Mouse (Mus musculus) gastrocnemius, adult 18-20 months (tissue): Measurements from ENCODE around the gene Wscd2. TPM values are rescaled to one million over a fixed set of nuclear protein-coding genes. Genes with fewer than 3 reads are reported as not detected.
"Not testable (repeated sequence)": the region's sequence is repeated elsewhere in the genome, so short reads cannot be mapped to it uniquely, and the experiment has no call there.

ENCODE experiments used
- DNase-seq: peaks from one replicate; pipeline ENCODE4 v3.0.0; 2021; ENCODE audit warnings: low spot score
- total RNA-seq, 2 experiments: library from RNA; stranded (reverse); gene quantifications; 2 replicates each; pipeline ENCODE4 v1.2.3; 2021

The Wscd2 gene
- total RNA-seq, 2 experiments from 2014 or later = 0.16 to 0.26 TPM

DNA sequence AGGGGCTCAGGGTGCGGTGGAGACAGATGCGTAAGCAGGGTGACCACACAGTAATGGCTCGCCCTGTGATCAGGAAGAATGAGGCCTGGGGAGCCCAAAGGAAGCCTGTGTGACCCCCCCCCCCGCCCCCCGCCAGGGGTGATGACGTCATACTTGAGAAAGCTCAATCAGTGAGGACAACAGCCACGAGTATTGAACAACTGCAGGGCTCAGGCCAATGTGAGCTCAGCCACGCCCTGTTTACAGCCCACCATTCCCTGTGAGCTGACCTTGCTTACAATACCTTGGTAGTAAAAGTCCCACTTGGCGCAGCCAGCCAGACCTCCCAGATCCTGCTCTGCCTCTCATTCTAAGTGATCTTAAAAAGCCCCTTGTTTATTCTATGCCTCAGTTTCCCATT, 90.7 kb downstream of the Wscd2 start:
- no peak for DNase-seq

DNA sequence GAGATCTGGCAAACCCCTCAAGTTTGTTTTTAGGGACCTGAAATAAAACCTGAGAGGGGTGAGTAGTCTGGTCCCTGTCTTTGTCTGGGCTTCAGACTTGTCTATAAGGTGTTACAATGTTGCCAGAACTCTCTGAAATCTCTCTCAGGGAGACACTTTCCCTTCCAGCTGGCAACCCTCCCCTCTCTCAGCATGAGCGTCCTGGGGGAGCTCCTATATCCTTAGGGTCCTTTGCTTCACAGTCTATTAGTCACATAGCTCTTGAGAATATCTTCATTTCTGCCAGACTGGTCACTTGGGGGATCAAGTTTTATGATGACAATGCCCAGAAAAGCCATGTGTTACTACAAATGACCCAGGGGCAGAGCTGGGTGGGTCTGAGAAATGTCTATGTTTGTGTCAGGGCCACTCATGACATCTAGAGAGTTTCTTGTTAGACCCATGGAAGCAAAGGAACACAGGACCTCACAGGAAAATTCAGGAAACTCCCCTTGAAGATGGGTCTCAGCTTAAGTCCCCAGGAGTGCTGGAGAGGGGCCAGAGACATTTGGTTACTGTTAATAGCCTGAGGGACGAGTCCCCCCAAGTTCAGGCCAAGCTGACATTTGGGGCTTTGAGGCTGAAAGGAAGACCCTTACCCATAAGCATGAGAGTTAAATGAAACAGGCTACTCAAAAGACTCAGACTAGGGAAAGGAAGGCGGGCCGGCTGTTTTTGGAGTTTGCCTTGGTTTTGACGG, 93.5 kb downstream of the Wscd2 start:
- no peak for DNase-seq

DNA sequence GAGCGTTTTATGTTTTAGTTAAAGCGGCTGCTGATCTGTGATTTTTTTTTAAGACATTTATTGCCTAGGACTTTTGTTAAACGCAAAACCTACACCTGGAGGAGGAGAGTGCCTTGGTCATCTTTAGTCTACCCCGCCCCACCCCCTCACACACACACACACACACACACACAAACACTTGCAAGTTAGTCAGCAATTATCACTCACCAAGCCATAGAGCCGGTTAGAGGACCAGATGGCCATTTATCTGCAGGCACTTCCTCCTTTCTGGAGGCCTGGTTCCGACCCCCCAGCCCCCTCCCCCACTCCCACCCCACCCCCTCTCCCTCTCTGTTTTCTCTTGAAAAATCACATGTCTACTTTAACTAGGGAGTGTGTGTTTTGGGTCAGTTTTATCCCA, 94.3 kb downstream of the Wscd2 start:
- DNase-seq = no peak

DNA sequence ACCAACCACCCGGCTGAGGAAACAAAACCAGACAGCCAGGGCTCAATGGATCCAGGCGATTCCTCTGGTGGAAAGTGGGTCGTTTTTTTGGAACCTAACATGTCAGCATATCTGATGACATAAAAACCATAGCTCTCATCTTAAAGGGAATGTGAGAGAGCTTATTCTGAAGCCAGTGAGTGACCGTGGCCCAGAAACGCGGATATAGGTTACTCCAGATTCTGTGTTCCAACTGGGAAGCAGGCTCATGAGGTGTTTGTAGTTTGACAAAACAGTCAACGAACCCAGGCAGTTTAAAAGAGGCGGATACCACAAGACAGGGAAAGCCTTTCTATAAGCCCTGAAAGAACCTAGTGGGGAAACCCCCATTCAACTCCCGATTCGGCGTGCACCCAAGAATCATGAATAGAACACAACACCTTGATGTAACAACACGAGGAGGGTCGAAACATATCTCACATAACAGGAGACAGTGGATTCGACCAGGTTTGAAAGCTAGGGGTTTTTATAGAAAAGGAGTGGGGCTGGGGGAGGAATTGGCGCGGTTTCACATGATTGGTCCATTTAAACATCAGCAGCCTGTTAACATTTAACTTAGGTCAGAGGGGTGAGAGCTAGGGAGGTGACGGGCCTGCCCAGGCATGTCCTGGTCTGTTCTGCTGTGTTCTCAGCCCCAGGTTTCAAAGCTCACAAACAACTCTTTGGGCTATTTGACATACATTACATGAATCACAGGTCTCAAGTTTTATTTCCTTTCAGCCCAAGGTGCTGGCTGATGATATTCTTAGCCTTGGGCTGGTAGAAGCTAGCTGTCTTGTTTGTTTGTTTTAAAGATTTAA, 95.7 kb downstream of the Wscd2 start:
- DNase-seq = not testable (repeated sequence)

DNA sequence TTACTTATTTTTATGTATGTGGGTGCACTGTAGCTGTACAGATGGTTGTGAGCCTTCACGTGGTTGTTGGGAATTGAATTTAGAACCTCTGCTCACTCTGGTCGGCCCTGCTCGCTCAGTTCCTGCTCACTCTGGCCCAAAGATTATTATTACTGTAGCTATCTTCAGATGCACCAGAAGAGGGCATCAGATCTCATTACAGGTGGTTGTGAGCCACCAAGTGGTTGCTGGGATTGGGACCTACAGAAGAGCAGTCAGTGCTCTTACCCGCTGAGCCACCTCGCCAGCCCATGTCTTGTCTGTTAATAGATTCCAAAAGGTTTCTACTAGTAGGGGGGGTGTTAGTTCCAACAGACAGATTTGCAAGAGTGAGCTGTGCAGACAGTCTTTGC, 96.3 kb downstream of the Wscd2 start:
- not testable (repeated sequence) for DNase-seq

DNA sequence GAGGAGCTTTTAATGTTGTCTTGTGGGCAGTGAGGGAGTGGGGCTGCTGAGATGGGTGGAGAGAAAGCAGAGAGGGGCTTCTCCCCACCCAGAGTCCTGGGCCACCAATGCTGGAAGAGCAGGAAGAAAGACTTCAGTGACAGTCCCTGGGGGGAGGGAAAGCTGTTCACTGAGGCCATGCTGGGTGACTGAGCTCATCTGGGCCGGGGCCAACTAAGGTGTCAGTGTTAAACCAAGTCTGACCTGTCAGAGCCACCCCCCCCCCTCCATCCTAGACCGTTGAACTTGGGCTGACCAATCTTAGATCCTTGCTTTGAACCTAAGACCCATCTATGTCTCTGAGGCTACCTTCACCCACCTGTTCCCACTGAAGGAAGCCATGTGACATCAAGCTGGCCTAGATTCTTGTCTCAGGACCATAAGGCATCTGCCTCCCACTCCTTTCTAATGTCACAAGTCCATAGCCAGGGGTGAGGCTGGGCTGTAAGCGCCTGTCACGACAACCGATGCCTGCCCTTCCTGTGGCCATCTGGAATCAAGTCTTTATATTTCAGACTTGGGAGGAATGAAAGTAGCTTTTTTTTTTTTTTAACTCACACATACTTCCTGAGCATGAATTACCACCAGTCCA, 100.0 kb downstream of the Wscd2 start:
- no peak for DNase-seq

DNA sequence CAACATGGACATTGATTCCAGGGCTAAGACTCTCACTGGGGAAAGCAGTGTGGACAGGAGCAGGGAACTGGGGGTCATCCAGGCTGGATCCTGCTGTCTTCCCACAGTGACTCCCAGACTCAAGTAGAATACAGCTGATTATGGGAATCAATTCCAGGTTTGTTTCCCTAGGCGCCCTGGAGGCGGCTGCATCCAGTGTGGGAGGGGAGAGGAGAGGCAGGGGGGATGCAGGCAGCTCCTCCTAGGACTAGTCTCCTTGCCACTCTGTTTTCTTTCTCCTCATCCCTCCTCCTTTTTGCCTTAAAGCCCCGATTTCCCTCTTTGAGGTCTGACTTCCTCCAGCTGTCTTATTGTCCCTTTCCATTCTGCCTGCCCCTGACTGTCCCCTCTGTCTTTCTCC, 101.0 kb downstream of the Wscd2 start:
- no peak for DNase-seq

DNA sequence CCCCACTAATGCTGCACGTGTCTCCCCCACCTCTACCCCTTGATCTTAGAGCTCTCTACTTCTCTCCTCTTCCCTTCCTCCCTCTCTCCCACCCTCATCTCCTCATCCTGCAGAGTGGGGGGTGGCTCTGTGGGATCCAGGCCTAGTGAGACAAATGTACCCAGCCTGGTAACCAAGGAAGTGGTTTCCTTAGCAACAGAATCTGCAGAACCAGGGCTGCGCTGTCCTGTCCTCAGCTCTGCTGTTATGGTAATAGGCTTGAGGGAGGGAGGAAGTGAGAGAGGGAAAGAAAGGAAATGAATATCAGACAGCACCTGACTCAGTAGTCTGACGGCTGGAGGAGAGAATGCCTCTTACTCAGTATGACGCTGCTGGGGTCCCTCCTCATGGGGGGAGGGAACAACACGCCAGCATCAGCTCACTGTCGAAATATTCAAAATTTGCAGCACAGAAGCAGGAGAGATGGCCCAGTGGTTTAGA, 101.7 kb downstream of the Wscd2 start:
- DNase-seq = no peak

DNA sequence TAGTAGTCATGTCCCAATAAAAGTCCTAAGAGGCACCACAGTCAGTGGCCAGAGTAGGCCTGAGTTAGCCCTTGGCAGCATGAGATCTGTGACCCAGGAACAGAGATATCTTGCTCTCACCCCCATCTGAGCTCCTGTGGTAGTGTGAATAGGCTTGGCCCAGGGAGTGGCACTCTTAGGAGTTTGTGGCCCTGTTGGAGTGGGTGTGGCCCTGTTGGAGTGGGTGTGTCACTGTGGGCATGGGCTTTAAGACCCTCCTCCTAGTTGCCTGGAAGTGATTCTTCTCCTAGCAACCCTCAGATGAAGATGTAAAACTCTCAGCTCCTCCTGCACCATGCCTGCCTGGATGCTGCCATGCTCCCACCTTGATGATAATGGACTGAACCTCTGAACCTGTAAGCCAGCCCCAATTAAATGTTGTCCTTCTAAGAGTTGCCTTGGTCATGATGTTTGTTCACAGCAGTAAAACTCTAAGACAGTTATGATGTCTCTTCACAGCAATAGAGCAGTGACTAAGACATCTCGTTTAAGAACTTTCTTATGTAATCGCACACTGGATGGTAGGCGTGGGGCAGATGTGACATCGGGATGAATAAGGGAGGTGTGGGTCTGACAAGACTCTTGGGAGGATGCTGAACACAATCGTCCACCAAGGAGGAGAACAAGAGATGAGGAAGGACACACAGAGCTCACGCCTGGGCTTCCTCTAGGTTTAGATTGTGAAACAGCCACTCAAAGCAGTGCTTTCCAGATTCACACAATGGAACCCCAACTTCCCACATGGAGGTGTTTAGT, 104.0 kb downstream of the Wscd2 start:
- no peak for DNase-seq

DNA sequence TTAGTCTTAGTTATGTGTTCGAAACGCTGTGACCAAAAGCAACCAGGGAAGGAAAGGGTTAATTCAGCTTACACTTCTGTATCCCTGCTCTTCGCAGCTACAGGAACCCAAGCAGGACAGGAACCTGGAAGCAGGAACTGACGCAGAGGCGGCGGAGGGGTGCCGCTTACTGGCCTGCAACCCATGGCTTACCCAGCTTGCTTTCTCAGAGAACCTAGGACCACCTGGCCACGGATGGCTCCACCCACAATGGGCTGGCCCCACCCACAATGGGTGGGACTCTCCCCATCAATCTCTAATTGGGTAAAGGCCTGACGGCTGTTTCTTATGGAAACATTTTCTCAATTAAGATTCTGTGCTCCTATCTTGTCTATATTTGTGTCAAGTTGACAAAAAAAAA, 106.1 kb downstream of the Wscd2 start:
- no peak for DNase-seq

DNA sequence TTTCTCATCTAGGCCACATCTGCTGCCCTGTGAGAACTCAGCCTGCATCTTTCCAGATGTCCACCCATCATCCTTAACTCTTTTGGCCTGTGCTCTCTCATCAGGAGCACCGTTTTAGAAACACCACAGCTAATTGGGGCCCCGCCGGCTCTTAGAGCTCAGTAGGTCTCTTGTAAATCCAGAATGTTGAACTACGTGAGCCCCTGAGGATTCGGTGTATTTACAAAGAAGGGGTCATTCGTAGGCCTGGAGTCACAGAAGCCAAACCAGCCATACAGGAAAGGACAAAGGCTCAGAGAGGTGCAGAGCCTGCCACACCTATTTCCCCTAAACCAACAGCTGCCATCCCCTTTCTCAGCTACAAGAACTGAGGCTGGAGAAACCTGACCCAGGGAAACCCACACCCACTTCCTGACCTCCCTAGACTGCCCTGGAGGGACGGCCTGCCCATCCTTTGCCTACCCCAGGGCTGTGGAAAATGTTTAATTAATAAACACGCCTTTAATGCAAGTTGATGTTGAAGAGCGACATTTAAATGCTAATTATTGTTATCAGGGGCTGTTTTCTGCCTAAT, 106.7 kb downstream of the Wscd2 start:
- no peak for DNase-seq

DNA sequence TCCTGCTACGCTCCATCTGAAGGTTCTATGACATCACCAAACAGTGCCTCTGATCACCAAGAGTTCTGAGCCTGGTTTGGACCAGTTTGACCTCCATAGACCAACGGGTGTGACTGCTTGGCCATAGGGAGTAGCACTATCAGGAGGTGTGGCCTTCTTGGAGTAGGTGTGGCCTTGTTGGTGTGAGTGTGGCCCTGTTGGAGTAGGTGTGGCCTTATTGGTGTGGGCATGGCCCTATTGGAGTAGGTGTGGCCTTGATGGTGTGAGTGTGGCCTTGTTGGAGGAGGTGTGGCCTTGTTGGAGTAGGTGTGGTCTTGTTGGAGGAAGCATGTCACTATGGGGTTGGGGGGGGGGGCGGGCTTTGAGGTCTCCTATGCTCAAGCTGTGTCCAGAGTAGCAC, 110.0 kb downstream of the Wscd2 start:
- DNase-seq = no peak

DNA sequence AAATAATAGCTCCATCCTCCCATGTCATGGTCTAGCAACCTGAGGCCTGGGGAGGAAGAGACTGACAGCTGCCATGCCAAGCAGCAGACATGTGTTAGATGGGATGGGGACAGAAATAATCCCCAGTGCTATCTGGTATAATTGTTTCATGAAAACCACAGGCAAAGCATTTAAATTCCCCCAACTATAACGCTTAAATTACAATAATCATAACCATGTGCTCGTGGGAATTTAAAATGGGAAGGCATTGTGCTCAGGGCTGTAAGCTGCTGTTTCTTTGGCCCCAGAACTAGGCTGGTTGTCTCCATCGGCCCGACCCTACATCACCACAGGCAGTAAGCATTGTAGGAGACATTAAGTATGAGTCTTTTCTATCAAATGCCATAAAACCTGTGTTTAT, 110.7 kb downstream of the Wscd2 start:
- DNase-seq = no peak

DNA sequence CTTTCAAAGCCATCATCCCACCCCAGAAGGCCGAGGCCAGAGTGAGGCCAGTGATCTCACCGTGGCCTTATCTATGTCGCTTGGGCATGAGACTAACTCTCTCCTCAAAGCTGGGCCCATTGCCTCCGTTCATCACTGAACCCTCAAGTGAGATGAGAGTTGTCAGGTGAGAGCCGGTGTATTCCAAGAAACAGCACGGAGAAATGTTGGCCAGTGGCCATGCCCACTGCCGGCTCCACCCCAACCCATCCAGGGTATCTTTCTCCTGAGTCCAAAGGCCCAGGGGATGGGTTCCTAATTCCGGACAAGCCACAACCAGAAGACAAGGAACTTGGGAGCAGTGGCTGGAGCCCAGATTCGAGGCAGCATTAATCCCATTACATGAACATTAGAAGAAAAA, 113.3 kb downstream of the Wscd2 start:
- no peak for DNase-seq

DNA sequence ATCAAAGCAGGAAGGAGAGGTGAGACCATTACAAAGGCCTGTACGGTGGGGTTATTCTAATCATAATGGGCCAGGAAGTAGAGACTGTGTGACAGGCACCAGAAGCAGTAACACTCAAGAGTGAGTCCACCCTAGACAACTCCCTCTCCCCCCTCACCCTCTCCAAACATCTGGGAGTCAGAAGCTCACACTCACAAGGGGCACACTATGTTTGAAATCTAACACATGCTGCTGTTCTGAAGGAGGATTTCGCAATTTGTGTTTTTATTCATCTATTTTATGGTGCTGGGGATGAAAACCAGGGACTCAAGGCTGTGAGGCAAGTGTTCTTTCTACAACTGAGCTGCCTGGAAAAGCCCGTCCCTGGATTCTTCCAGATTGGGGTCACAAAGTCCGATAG, 114.6 kb downstream of the Wscd2 start:
- DNase-seq = no peak

DNA sequence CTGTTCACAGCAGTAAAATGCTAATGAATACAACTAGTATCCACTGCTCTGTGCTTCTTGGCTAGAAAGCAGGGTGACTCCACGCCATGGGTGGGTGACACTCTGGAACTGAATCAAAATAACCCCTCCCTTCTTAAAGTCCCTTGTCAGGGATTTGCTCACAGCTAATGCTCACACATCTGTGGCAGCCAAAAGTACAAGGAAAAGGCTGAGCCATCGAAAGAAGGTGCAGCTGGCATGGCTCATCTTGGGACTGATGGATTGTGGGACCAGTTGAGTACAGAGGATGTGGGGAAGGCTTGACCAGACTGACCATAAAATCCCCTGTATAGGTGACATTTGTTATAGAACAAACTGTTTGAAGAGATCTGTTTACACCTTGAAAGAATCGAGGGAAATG, 116.0 kb downstream of the Wscd2 start:
- DNase-seq = no peak

DNA sequence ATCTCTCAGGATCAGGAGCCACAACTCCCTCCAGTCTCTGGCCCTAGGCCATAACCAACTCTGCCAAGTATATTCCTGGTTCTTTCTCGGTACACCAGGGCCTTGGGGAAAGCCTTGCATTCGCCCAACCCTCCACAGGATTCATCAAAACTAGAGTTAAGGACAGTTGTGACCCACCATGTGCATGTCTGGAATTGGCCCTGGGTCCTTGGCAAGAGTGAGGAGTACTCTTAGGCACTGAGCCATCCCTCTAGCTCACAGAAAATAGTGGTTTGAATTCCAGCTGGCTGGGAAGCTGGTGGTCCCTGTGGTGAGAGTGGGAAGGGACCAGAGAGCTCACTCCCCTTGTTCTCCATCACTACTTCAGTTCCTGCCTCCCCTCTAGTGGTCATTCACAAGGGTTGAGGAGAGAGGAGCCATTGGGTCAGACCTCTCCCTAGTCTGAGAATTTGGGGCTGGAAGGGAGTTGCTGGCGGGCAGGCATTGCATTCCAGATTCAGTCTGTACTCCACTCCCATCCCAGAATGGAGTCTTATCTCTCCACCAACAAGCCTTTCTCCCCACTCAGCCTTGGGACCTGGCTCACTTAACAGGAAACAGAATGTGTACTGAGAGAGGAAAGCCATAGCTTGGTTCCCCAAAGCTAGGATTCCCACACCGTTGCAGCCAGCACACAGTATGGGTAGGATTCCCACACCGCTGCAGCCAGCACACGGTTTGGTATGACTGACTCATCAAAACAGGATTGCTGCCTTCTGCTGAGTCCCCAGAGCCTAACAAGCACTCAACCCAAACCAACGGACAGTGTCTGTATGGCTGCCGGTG, 117.0 kb downstream of the Wscd2 start:
- peak; percentile 45 for DNase-seq

DNA sequence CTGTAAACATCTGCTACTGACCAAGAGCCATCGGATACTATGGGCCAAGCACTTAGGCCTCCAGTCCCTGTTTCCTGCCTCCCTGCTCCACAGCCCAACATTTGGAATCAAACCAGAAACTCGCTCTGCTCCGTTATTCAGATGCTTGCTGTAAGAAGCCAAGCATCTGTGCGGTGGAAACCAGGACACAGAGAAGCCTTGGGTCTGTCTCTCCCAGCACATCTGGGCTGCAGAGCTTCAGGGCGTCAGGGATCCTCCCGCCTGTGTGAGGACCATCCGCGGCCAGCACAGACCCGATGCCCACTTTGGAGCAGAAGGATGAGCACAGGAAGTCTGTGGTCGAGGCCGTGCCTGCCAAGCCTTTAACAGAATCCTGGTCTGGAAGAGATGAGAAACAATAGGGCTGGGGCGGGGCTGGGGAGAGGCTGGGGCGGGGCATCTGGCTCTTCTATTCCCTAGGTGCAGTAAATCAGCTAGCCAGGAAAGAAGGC, 117.9 kb downstream of the Wscd2 start:
- DNase-seq = peak; percentile 61

DNA sequence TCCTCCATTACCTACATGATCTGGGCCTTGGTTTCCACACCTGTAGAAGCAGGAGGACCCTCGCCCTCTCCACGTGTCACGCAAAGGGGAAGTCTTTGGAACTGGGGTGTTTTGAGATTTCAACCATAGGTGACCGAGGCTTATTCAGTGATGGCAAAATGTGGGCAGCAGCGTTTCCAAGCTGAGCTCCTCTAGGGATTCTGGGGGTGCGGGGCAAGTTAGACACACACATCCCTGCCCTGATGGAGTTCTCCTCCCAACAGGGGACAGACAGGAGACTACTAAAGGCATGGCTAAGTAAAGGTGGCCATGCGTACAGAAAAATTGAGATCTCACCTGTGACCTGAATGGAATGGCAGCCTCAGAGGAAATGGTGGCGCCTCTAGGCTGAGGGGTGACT, 118.4 kb downstream of the Wscd2 start:
- DNase-seq = no peak

DNA sequence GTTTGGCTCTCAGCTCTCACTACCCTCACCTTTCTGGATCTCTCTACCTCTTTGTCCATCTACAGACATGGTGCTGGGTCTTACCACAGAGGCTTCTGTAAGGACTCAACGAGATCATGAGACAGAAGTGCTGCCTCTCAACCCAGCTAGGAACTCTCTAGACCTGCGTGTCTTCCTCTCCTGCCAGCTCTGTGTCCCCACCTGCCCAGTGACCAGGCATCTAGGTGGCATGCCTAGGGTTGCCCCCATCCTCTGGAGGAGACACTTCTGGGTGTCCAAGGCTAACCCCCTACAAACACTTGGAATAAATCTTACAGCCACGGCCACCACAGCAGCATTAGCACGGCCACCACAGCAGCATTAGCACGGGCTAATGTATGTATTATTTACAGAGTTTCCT, 119.8 kb downstream of the Wscd2 start:
- no peak for DNase-seq
